Mouse (Mus musculus) neural tube, embryonic 12.5 days (tissue): ENCODE measurements around the gene Srebf2. TPM values are rescaled to one million over a fixed set of nuclear protein-coding genes. Genes with fewer than 3 reads are reported as not detected.
"Not testable (repeated sequence)": the region's sequence is repeated elsewhere in the genome, so short reads cannot be mapped to it uniquely, and the experiment has no call there.

Experiments used
- ATAC-seq: fragments of 200-750 bp; cut with Nextera tagmentation; 2 replicates; pipeline ENCODE4 v1.8.0; 2017; ENCODE audit warnings: low read depth, mild to moderate bottlenecking, moderate TSS enrichment, moderate library complexity; ENCODE audit not compliant: low FRiP score
- H3K27ac ChIP-seq: fragments of 300-500 bp; sonication (generic); 2 replicates; pipeline ENCODE4 v1.5.1; 2016
- H3K27me3 ChIP-seq: fragments of 300-500 bp; sonication (generic); replicated peaks from 2 replicates; pipeline ENCODE4 v1.6.1; 2016; ENCODE audit warnings: mild to moderate bottlenecking
- H3K36me3 ChIP-seq: fragments of 300-500 bp; sonication (generic); 2 replicates; pipeline ENCODE4 v1.6.1; 2016; ENCODE audit warnings: mild to moderate bottlenecking
- H3K4me1 ChIP-seq: fragments of 300-500 bp; sonication (generic); 2 replicates; pipeline ENCODE4 v1.6.1; 2016
- H3K4me2 ChIP-seq: fragments of 300-500 bp; sonication (generic); replicated peaks from 2 replicates; pipeline ENCODE4 v1.6.1; 2016; ENCODE audit warnings: mild to moderate bottlenecking
- H3K4me3 ChIP-seq: fragments of 300-500 bp; sonication (generic); 2 replicates; pipeline ENCODE4 v1.5.1; 2016
- H3K9ac ChIP-seq: fragments of 300-500 bp; sonication (generic); 2 replicates; pipeline ENCODE4 v1.6.1; 2016; ENCODE audit warnings: mild to moderate bottlenecking
- H3K9me3 ChIP-seq: fragments of 300-500 bp; sonication (generic); 2 replicates; pipeline ENCODE4 v1.6.1; 2016; ENCODE audit warnings: mild to moderate bottlenecking
- WGBS: fragments of 180-500 bp; shearing (Covaris S2); methylation state at CpG from one replicate; pipeline ENCODE4 v1.1.7; 2016; 5-methylcytosine and 5-hydroxymethylcytosine counted together
- polyA plus RNA-seq: library from polyadenylated mRNA; unstranded; fragments of >200 nt; fragmentation: Nextera tagmentation; extraction: Ambion mirVana; gene quantifications from 2 replicates; pipeline ENCODE4 v1.2.1, GENCODE M21; 2016

Srebf2 gene
- polyA plus RNA-seq, 1 experiment from 2014 or later: 238 TPM

- H3K9me3 ChIP-seq: no peaks in the 10 kb centered on the region
- no peak overlapping the region for H3K4me3 ChIP-seq
- 91% methylated on average over 5 of the region's 5 CpGs for WGBS
- H3K4me2 ChIP-seq: no peak overlapping the region
- H3K27ac ChIP-seq: no peak overlapping the region
- H3K27me3 ChIP-seq: peaks cover 25% of the 10 kb centered on the region; the same call in 1 of the 2 replicates
- H3K36me3 ChIP-seq: no peaks in the 10 kb centered on the region
- no peak for ATAC-seq
- H3K4me1 ChIP-seq: peaks cover 17% of the 10 kb centered on the region
- no peak overlapping the region for H3K9ac ChIP-seq
These were observed 78.8 kb downstream of the Srebf2 start for GRCm38 (mm10) chr15:82225769-82226168.

DNA sequence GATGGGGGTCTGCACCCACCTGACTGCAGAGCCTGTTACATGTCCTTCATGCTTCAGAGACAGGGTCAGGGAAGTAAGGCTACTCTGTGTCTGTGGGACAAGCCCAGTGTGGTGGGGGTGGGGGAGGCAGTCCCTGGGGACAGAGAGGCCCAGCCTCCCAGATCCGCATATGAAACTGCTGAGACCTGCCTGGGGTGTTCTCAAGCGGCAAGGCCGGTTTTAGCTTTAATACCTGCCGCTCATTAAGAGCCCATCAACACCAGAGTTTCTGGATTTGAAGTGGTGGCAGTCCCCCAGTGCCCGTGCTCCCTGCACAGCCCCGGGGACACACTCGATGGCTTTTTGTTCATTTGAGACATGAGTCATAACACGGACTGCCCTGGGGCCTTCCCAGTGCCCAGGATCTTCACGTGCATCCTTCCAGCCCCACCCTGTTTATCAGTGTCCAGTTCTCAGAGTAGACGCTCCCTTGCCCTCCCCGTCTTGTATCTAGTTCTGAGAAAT lies 82.6 kb downstream of the Srebf2 start:
- ATAC-seq: no peak
- 45% methylated on average over 11 of the region's 11 CpGs for WGBS
- H3K9ac ChIP-seq: no peak overlapping the region

DNA sequence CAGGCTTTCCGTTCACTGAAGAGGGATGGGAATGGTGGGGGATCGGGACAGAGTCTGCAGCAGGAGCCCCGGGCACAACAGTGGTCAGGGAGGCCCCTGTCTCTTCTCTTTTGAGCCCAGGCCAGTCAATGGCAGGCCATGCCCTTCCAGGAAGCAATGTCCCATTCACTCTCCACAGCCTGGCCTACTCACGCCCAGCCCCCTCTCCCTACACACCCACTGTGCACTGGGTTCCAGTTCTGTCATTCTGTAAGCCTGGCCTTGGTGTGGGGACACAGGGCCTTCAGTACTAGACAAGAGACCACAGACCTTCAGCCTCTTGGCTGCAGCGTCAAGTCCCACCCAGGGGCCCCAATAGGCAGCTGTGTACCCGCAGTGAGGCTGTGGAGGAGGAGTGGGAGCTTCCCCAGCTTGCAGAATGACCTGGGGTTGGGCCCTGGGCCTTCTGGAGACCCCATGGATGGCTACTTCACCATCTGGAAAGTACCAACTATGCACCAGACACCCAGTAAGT lies 83.2 kb downstream of the Srebf2 start:
- no peaks in the 10 kb centered on the region for H3K9me3 ChIP-seq
- 0 out of 2 replicates have a peak, but pooled peaks cover 3% of the 10 kb centered on the region for H3K4me1 ChIP-seq
- 74% methylated on average over 6 of the region's 6 CpGs for WGBS
- no peaks in the 10 kb centered on the region for H3K36me3 ChIP-seq
- no peak for ATAC-seq
- no peak overlapping the region for H3K27ac ChIP-seq
- H3K4me2 ChIP-seq: no peak overlapping the region
- H3K4me3 ChIP-seq: no peak overlapping the region
- H3K27me3 ChIP-seq: peaks cover 7% of the 10 kb centered on the region; the same call in 1 of the 2 replicates
- H3K9ac ChIP-seq: no peak overlapping the region

More for the DNA sequence above, 82.6 kb downstream of the Srebf2 start:
- H3K27me3 ChIP-seq: peaks cover 12% of the 10 kb centered on the region; the same call in 1 of the 2 replicates
- H3K4me3 ChIP-seq: no peak overlapping the region
- peaks cover 4% of the 10 kb centered on the region; the same call in 1 of the 2 replicates for H3K4me1 ChIP-seq
- no peak overlapping the region for H3K27ac ChIP-seq
- no peaks in the 10 kb centered on the region for H3K36me3 ChIP-seq
- no peaks in the 10 kb centered on the region for H3K9me3 ChIP-seq
- no peak overlapping the region for H3K4me2 ChIP-seq

- Histone ChIP-seq H3K4me1 (0 out of 2 replicates have a peak, but pooled peaks cover 3% of the 10 kb centered on the region), H3K9ac (no peak overlapping the region), H3K36me3 (no peaks in the 10 kb centered on the region), H3K9me3 (no peaks in the 10 kb centered on the region), H3K4me3 (no peak overlapping the region), H3K4me2 (no peak overlapping the region), H3K27me3 (no peaks in the 10 kb centered on the region), H3K27ac (no peak overlapping the region)
- WGBS: 86% methylated on average over 4 of the region's 4 CpGs
- ATAC-seq: no peak
These were observed 84.1 kb downstream of the Srebf2 start for GRCm38 (mm10) chr15:82231100-82231499.

GRCm38 (mm10) chr15:82231591-82232378 lies 84.8 kb downstream of the Srebf2 start:
- 0 out of 2 replicates have a peak, but pooled peaks cover 3% of the 10 kb centered on the region for H3K4me1 ChIP-seq
- H3K4me3 ChIP-seq: no peak overlapping the region
- no peaks in the 10 kb centered on the region for H3K9me3 ChIP-seq
- no peaks in the 10 kb centered on the region for H3K36me3 ChIP-seq
- no peak overlapping the region for H3K4me2 ChIP-seq
- WGBS: 78% methylated on average over 11 of the region's 11 CpGs
- H3K27ac ChIP-seq: no peak overlapping the region
- no peaks in the 10 kb centered on the region for H3K27me3 ChIP-seq
- H3K9ac ChIP-seq: 0 out of 2 replicates have a peak overlapping the region, but pooled peaks have one; percentile 13
- no peak for ATAC-seq

DNA sequence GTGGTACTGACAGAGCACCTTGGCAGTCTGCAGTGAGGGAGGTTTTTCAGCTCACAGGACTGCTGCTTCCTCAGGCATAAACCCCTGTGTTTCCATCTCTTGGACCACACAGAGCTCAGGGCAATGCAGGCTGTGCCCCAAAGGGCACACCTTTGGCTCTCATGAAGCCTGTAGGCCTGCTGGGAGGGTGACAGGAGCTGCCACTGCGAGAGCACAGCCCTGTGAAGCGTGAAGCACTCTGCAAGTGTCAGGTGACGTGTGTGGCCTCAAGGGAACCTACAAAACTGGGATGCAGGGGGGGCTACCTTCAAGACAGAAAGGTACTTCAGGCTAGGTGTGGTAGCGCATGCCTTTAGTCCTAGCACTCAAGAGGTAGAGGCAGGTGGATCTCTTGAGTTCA lies 85.7 kb downstream of the Srebf2 start:
- no peak overlapping the region for H3K4me2 ChIP-seq
- H3K4me1 ChIP-seq: 0 out of 2 replicates have a peak, but pooled peaks cover 3% of the 10 kb centered on the region
- no peaks in the 10 kb centered on the region for H3K9me3 ChIP-seq
- no peak overlapping the region for H3K27ac ChIP-seq
- WGBS: 76% methylated on average over 4 of the region's 4 CpGs
- no peak overlapping the region for H3K4me3 ChIP-seq
- no peaks in the 10 kb centered on the region for H3K36me3 ChIP-seq
- H3K9ac ChIP-seq: no peak overlapping the region
- H3K27me3 ChIP-seq: no peaks in the 10 kb centered on the region
- ATAC-seq: no peak

DNA sequence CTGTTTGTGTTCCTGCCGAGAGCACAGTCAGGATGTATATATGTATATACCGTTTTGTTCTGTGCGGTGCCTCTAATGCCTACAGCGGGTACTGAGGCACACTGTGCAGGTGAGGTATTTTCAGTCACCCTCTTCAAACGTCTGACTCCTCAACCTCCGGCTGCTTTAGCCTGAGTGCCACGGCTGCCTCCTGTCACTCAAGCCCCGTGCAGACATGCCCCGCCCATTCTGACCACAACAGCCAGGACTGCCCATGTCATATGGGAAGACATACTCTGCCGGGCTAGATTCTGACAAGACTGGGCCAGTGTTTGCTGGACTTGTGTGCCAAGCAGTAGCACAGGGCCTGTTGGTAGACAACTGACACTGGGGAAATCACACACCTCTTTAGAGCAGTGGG lies 88.7 kb downstream of the Srebf2 start:
- no peak overlapping the region for H3K4me2 ChIP-seq
- no peak for ATAC-seq
- no peak overlapping the region for H3K9ac ChIP-seq
- H3K9me3 ChIP-seq: no peaks in the 10 kb centered on the region
- WGBS: 78% methylated on average over 10 of the region's 10 CpGs
- H3K27ac ChIP-seq: no peak overlapping the region
- H3K4me1 ChIP-seq: no peaks in the 10 kb centered on the region
- H3K4me3 ChIP-seq: no peak overlapping the region
- peaks cover 8% of the 10 kb centered on the region; the same call in 1 of the 2 replicates for H3K36me3 ChIP-seq
- no peaks in the 10 kb centered on the region for H3K27me3 ChIP-seq

DNA sequence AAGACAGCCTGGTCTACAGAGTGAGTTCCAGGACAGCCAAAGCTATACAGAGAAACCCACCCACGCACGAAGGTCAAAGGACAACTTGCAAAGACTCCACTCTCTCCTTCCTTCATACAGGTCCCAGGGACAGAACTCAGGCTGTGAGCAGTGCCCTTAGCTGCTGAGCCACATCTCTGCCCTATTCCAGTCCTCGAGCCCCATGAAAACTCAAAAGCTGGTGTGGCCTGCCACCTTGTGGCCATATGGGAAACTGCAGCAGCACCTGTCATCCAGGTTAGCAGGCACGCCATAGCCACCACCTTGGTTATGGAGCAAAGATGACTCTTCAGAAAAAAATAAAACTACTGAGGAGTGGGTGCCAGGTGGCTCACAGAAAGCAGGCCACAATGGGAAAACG lies 89.6 kb downstream of the Srebf2 start:
- 22% methylated on average over 5 of the region's 5 CpGs for WGBS
- peak; percentile 58; the same call in 1 of the 2 replicates for ATAC-seq
- Histone ChIP-seq H3K4me2 (no peak overlapping the region), H3K36me3 (peaks cover 8% of the 10 kb centered on the region; the same call in 1 of the 2 replicates), H3K9me3 (no peaks in the 10 kb centered on the region), H3K27ac (no peak overlapping the region), H3K4me3 (no peak overlapping the region), H3K9ac (no peak overlapping the region), H3K4me1 (no peaks in the 10 kb centered on the region), H3K27me3 (no peaks in the 10 kb centered on the region)

DNA sequence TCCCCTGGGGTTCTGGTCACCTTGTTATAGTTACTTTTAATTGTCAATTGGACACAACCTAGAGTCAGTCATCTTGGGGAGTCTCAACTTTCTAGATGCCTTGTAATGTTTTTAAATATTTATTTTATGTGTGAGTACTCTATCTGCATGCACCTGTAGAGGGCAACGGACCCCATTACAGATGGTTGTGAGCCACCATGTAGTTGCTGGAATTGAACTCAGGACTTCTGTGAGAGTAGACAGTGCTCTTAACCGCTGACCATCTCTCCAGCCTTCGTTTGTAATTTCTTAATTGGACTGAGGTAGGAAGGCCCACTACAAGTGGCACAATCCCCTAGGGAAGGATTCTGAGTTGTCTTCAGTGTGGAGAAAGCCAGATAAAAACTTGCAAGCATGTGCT lies 96.3 kb downstream of the Srebf2 start:
- Histone ChIP-seq H3K4me3 (peak overlapping the region; percentile 65), H3K27me3 (no peaks in the 10 kb centered on the region), H3K9me3 (no peaks in the 10 kb centered on the region), H3K4me2 (peak overlapping the region; percentile 89), H3K36me3 (peaks cover 2% of the 10 kb centered on the region; the same call in 1 of the 2 replicates), H3K9ac (peak overlapping the region; percentile 60), H3K27ac (no peak overlapping the region), H3K4me1 (no peaks in the 10 kb centered on the region)
- ATAC-seq: no peak
- WGBS: 84% methylated on average over 3 of the region's 3 CpGs

GRCm38 (mm10) chr15:82243742-82244114 lies 96.7 kb downstream of the Srebf2 start:
- H3K9ac ChIP-seq: peak overlapping the region; percentile 60
- peak overlapping the region; percentile 65 for H3K4me3 ChIP-seq
- WGBS: 9% methylated on average over 12 of the region's 12 CpGs
- no peaks in the 10 kb centered on the region for H3K9me3 ChIP-seq
- no peak overlapping the region for H3K27ac ChIP-seq
- ATAC-seq: no peak; the same call in 1 of the 2 replicates
- peak overlapping the region; percentile 89 for H3K4me2 ChIP-seq
- H3K4me1 ChIP-seq: no peaks in the 10 kb centered on the region
- H3K27me3 ChIP-seq: no peaks in the 10 kb centered on the region
- 0 out of 2 replicates have a peak, but pooled peaks cover 2% of the 10 kb centered on the region for H3K36me3 ChIP-seq

- peak within 1 kb of the TSS; percentile 60 for H3K9ac ChIP-seq
- under 1% methylated on average over 65 of the region's 65 CpGs for WGBS
- H3K36me3 ChIP-seq: no peaks in the 10 kb centered on the region
- ATAC-seq: peak; percentile 96
- H3K9me3 ChIP-seq: no peaks in the 10 kb centered on the region
- H3K4me1 ChIP-seq: no peaks in the 10 kb centered on the region
- peak within 1 kb of the TSS; percentile 89 for H3K4me2 ChIP-seq
- H3K27ac ChIP-seq: no peak within 1 kb of the TSS; the same call in 1 of the 2 replicates
- H3K4me3 ChIP-seq: peak within 1 kb of the TSS; percentile 65
- H3K27me3 ChIP-seq: no peaks in the 10 kb centered on the region
These were observed 97.3 kb downstream of the Srebf2 start, which contains the start of gene Cenpm for GRCm38 (mm10) chr15:82244115-82244804. Gene Cenpm (minus strand): TSS chr15:82244748.

- peak overlapping the region; percentile 89 for H3K4me2 ChIP-seq
- H3K9me3 ChIP-seq, H3K4me1 ChIP-seq, H3K27me3 ChIP-seq, H3K36me3 ChIP-seq, H3K27ac ChIP-seq: not testable (repeated sequence)
- 24% methylated on average over 9 of the region's 9 CpGs for WGBS
- peak overlapping the region; percentile 65 for H3K4me3 ChIP-seq
- peak overlapping the region; percentile 60 for H3K9ac ChIP-seq
- ATAC-seq: peak; percentile 48; the same call in 1 of the 2 replicates
These were observed 97.8 kb downstream of the Srebf2 start for GRCm38 (mm10) chr15:82244805-82245161.
